Mouse (Mus musculus): ENCODE results near the gene Ano8.

The Ano8 gene

DNA sequence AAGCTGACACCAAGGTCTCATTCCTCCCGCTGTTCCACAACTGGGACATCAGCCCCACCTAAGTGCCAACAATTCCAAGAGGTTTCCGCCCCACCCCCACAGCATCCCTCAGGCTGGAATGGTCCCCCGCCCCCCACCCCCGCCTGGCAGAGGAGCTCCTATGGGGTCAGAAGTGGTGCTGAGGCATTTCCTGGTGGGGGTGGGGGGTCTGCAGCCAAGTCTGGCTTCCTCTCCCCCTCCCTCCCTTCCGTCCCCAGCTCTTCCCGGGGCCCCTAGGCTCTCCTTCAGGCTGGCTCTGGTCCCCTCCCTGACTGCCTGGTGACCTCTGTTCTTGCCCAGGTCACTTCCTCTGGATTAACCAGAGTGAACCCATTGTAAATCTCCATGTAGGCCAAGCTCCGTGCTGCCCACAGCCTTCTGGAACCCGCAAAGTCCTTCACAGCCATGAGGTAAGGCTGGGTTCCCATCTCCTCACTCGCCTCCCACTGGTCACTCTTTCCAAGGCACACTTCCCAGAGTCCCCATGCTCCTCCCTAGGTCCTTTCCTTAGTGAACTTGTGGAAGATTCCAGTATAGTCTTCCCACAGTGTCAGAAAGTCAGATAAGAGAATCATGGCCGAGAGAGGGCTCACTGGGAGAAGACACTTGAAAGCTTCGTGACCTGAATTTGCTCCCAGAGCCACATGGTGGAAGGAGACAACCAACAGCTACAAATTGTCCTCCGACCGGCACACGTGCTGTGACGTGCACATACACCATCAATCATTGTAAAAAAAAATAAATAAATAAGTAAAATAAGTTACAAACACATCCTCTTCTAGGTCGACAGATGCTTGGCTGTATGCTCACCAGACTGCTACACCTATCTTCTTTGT is 13.3 kb upstream of the Ano8 start:
- no peak for DNase-seq (ENCODE audit: low read depth)

DNA sequence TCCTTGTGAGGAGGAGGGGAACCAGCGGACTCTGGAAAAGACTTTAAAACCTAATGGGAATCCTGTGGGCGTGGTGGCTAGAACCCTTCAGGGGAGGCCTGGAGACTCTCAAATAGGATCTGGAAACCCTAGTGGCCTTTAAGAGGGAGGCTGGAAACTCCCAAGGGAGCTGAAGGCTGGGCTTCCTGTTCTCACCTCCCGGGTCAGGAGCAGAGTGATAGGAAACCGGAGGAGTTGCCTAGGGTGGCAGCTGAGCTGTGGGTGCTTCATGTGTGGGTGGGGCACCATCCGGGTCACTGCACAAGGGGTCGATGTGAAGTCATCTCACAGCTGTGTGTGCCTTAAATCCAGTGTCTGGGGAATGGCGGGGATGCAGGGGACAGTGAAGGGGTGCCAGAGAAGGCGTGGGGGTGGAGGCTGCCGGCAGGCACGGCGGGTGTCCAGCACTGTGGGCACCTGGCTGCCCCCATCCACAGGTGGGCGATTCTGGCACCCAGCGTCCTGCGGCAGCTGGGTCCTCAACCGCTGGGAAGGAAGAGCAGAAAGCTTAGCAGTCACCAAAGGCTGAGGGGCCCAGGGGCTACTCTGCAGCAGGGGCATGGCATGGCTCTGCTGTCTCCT is 12.2 kb upstream of the Ano8 start:
- DNase-seq (ENCODE audit: low read depth): no peak

DNA sequence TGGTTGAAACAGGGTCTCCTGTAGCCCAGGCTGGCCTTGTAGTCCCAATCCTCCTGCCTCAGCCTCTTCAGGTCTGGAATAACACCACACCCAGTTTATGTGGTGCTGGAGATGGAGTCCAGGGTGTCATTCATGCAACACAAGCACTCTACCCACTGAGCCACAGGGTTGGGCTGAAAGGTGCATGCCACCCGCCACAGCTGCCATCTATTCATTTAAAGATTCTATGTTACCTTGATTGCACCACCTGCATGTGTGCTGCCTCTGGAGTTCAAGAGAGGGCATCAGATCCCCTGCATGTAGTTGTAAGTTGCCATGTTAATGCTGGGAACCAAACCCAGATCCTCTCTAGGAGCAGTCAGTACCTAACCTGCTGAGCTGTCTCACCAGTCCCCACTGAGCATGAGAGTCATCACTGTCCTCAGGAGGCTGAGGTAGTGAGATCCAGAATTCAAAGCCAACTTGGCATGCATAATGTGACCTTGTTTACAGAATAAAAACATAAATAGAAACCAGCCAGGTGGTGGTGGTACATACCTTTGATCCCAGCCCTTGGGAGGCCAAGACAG is 11.4 kb upstream of the Ano8 start:
- DNase-seq (ENCODE audit: low read depth): no peak

DNA sequence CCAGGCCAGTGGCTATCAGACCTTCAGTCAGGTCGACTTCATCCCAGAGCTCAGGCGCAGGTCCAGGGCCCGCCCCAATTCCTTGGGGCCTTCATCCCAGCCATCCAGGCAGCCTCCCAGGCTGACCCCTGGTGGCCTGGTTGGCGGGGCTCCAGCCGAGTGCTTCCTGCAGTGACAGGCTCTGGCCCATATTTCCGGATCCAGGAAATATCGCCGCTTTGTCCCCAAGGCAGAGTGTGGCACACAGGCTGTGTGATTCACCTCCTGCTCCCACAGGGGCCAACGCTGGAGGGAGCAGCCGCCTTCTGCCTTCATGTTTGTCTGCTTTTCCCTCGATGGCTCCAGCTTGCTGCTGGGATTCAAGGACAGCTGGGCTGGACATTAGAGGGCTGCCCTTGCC is 10.7 kb upstream of the Ano8 start:
- no peak for DNase-seq (ENCODE audit: low read depth)

DNA sequence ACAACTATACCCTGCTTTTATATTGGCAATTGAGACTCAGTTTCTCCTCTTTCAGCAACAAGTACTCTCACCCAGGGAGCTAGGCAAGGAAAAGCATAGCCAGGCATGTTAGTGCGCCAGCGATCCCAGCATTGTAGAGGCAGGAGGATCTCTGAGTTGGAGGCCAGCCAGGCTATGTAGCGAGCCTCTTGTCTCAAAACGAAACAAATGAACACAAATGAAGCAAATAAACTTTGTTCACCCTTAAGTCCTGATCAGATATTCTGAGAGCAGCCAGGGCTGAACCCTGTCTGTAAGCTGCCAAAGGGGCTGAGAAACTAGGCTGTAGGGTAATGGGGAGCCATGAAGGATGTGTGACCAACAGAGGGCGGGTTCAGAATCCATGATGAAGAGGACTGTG is 10.0 kb upstream of the Ano8 start:
- no peak for DNase-seq (ENCODE audit: low read depth)

DNA sequence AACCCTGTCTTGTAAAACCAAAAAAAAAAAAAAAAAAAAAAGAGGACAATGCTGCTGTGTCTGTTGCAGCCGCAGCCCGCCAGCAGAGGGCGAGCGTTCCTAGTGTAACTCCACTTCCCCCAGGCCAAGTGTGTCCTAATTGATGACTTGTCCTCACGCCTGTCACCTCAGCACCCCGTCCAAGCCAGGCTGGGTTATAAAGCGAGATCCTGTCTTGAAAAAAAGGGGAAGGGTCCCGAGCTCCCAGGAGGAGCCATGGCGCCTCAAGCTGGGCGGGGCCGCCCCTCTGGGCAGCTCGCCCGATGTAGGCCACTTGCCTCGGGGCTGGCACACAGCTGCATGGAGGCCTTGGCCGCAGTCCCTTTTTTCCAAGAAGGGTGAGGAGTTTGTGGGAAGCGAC is 9.3 kb upstream of the Ano8 start:
- peak; percentile 67 for DNase-seq (ENCODE audit: low read depth)

DNA sequence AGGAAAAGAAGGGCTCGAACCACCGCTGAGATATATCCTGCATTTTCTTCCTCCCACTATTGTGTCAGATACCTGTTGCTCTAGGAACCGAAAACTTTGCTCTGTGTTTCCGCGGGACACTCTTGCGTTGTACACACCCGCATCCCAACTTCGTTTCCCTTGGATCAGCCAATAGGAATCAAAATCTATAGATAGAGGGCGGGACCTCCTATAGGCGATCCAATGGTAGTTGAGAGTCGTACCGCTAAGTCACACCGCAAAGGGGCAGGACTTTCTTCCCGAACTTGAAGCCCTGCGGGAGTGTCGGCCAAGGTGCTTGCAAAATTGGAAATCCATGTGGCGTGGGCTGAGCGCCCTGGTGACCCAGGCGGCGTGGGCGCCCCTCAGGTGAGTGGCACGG is 2.7 kb upstream of the Ano8 start:
- DNase-seq (ENCODE audit: low read depth): peak; percentile 98

DNA sequence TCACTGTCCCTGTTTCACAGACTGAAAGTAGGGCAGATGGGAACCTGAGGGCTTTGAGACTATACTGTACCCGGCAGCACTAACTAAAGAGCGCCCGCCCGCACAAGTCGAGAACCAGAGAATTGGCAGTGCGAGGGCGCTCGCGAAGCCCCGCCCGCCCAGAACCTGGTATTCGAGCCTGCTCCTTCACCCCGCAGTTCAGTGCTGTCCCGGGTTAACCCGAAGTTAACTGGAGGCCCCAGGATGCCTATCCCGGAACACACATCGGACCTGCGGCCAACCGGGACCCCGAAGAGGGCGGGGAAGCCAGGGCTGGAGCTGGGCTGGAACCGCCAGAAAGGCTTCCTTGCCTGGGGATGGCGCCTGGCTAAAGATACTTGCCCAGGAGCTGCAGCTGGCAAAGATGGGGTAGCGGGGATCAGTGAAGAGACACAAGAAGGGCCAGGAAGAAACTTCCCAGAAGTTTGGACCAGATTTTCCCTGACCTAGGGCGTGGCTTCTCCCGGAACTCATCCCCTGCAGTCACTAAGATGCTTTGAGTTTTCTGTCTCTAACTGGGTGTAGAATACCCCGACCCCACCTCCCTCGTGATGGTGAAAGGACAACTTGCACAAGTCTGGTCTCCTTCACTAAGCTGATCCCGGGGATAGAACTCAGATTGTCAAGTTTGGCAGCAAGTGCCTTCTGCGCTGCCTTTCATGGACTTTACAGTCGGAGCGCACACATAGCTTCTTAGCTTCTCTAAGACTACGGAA is 2.1 kb upstream of the Ano8 start, which contains the start of gene Gtpbp3:
Gtpbp3 (plus strand) TSS at position 413 of the 755 bp plus-strand sequence.
- DNase-seq (ENCODE audit: low read depth): no peak

DNA sequence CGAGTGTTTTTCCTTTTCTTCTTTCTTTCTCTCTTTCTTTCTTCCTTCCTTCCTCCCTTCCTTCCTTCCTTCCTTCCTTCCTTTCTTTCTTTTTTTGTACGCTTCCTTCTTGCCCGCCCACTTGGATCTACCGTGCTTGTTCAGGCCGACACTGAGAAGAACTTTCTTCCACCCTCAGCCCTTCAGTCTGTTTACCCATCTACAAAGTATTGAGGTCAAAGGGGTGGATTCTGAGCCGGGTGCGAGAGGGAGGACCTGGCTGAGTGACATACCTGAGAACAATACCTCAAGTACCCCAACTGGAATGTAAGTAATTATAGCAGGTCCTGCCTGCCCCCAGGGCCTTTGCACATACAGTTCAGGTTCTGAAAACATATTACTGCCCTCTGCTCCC is 370 bp upstream of the Ano8 start:
- DNase-seq (ENCODE audit: low read depth): no peak

DNA sequence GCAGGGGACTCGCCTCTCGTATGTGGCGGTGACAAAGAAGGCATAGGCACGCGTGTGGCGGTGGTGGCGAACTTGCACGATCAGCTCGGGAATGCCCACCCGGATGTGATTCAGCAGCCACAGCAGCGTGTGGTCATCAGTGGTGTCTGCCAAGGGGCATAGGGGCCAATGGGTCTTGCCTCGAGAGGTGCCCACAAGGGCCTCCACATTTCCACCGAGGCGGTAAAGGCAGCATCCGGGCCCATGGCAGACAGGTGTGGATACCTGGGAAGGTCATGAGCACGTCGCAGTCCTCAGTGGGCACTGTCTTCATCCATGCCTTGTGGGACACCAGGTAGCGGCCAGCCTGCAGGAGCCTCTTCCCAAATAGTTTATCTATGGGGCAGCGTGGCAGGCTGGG is 1.0 kb downstream of the Ano8 start:
- no peak for DNase-seq (ENCODE audit: low read depth)

DNA sequence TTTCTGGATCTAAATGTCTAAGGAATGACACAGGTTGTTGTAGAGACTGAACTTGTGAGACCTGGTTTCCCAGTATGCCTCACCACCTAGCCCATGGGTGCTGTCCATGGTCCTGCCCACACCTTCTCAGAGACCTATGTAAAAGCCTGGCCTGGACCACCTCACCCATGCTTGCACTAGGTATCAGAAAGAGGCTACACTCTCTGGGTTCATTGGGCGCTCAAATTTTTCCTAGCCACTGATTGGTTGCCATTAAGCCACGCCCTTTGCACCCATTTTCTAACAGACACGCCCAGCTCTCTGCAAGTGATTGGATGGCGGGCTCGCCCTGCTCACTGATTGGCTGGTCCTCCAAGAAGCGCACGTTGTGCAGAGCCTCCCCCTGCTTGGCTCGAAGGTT is 1.8 kb downstream of the Ano8 start:
- DNase-seq (ENCODE audit: low read depth): peak; percentile 78

DNA sequence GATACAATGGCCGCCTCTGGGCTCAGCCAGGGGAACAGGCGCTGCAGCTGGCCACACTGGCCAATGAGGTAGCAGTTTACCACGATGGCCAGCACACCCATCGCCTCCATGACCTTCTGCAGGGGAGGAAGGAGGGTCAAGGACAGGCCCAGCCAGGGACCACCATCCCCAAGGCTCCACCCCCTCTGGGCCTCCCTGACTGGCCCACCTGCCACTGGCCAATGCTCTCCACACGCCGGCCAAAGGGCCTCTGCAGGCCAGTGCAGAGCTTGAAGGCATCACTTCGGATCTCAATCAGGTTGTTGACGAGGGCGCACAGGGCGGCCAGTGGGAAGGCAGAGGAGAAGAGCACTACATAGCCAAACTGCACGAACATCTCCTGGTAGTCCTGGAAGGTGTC is 6.8 kb downstream of the Ano8 start:
- DNase-seq (ENCODE audit: low read depth): no peak

DNA sequence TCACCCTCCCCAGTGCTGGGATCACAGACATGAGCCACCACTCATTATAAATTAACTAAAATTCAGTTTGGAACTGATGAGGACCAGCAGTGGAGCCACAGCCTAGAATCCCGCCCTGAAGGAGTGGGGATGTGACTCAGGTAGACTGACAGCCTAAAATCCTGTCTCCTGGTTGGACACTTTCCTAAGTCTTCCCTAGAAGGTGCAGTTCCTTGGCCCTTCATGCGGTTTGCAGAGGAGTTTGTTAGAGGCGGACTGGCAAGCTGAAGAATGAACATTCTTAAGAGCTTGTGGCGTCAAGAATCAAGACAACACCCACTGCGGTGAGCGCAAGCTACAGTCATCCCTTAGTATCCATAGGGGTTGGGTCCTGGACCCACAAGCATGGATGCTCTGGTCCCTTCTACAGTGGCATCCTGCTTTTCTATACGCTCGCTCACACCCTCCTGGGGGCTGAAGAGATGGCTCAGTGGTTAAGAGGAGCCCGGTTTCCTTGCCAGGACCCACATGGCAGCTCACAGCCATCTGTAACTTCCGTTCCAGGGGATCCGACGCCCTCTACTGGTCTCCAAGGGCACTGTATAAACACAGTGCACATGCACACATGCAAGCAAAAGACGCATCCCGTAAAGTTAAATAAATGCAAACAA is 8.4 kb downstream of the Ano8 start:
- DNase-seq (ENCODE audit: low read depth): no peak

DNA sequence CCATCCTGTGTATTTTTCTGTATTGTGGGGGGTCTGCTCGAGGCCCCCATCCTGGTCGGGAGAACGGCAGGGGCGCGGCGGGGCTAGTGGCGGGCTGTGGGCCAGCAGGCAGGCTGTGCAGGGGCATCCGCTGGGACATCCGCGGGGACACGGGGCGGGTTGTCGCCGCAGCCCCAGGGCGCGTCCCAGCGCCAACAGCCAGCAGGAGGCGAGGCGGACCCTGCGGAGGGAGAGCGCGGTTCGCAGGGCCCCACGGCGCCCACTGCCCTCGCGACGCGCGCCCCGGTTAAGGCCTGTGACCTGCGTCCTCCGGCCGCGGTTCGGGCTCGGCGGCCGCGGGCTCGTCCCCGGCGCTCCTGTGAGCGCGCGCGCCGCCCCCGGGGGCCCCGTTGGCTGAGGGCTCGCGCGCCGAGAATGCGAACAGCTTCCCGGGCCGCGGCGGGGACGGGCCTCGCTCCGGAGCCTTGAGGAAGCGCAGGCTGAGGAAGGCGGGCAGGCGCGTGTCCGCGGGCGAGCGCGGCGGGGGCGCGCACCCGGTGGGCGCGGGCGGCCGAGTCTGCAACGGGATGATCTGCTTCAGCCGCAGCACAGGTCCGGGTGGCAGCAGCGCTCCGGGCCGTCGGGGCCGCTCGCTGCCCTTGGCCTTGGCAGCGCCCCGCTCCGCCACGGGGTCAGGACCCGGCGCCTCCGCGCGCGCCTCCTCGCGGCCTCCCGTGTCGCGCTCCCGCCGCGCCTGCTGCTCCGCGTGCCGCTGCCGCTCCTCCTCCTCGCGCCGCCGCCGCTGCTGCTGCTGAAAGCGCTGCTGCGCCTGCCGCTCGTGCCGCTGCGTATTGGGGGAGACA is 9.4 kb downstream of the Ano8 start:
- no peak for DNase-seq (ENCODE audit: low read depth)

DNA sequence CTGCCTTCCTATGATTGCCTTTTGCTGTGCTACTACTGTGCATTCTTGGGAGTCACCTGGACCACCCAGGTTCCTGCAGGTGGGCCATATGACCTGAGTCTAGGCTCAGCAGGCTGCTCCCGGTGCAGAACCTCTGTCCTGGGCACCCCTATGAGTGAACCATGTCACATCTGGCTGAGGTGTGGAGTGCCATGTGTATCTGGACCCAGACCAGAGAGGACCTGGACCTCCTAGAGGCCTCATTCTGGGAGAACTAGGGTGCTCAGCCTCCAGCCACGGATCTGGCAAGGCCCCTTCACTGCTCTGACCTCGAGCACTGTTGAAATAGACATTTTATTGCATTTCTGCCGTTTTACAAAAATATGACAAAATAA is 10.1 kb downstream of the Ano8 start:
- no peak for DNase-seq (ENCODE audit: low read depth)

DNA sequence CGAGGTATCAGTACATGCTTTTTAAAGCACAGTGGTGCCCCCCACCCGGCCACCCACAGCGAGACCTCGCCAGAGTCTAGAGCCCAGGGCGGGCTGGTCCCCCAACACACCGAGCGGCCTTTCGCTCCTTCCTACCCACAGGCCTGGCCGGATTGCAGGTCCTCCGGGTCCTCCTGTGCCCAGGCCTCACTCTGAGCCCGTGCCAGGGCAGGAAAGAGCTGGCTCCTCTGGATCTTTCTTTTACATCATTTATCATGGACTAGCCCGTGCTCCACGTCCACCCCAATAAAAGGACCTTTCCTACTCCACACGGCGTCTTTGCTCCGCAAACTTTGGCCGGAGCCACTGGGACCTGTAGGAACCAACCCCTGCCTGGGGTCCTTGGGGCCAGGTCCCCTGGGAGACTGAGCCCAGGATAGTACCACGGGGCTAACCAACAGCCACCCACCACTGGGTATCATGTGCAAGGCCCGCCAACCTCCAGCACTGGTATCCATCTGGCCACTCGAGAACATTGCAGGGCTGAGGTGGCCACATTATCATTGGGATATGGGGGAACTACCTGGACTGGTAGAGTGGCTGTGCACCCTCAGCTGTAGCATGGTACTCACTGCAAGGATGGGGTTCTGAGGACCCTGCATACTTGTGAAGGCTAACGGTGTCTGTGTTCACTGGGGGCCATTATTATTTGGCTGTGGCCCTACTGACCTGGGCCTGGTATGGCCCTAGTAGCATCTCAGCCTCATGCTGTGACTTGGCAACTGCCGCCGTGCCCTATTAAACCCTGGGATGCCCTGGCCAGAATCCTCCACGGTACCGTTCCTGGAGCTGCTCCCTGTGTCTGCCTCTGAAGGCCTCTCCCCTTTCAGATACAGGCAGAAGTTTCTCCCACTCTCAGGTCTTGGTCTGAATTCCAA is 10.7 kb downstream of the Ano8 start:
- DNase-seq (ENCODE audit: low read depth): no peak

DNA sequence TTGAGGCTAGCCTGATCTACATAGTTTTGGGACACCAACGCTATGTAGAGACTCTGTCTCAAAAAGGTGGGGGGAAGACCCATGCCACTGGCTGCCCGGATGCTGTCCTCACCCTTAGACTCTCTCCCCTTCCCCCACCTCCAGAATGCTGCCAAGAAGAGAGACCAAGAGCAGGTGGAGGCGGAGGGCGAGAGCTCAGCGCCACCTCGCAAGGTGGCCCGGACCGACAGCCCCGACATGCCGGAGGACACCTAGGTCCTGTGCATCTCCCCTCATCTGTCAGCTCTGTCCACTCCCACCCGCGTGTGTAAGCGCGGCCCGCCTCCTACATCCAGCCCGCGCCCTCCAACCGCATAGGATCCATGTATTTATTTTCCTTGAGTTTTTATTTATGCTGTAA is 11.4 kb downstream of the Ano8 start:
- no peak for DNase-seq (ENCODE audit: low read depth)

DNA sequence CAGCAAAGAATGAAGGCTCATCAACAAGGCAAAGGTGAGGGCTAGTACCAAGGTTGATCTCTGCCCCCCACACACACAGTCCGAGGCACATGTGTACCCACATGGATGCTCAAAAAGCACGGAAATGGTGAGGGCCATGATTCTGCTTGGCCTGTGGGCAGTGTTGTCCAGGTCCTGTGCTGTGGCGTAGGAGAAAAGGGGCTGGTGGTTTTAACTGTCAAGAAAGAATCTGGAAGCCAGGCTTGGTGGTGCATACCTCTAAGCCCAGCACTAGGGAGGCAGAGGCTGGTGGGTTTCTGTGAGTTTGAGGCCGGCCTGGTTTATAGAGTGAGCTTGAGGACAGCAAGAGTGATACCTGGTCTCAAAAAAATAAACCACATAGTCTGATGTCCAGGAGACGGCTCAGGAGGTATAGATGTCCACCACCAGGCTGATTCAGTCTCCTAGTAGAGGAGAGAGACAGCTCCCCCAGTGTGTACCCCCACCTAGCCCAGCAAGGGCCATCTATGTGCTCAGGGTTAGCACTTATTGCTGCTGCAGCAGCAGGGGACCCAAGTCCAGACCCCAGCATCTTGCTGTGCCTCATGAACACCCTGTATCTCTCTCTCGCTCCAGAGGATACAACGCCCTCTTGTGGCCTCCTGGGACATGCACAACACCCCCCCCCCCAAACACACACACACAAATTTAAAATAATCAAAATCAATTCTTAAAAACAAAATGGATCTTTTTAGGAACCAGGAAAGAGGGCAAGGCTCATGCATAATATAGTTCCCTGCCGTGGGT is 13.0 kb downstream of the Ano8 start:
- DNase-seq (ENCODE audit: low read depth): no peak

DNA sequence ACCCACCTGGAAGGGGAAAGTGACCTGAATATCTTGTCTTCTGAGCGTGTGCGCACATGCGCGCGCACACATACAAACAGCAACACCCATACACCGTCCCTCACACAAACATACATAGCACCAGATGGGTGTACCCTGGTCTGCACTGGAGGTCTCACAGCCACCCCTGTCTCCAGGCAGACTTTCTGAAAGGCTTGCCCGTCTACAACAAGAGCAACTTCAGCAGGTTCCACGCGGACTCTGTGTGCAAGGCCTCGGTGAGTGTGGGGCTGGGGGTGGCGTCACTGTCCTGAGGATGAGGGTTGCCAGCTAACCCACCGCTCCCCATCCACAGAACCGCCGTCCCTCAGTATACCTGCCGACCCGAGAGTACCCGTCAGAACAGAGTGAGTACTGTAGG is 13.9 kb downstream of the Ano8 start:
- no peak for DNase-seq (ENCODE audit: low read depth)

DNA sequence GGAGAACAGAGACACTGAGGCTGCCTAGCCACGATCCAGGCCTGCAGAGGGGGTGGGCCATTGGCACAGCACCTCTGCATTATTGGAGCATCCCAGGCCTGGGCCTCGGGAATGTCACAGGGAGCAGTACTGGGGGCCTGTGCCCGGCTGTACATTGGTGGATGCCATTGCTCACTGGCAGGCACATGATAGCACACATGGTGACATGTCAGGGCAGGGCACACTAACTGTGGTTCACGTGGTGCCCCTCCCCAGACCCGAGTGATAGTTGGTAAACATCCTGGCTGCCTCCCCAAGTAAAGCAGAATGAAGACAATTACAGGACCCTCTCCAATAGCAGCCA is 14.9 kb downstream of the Ano8 start:
- no peak for DNase-seq (ENCODE audit: low read depth)
